Mouse (Mus musculus): Measurements from ENCODE around the gene Lypd8.

The Lypd8 gene

DNA sequence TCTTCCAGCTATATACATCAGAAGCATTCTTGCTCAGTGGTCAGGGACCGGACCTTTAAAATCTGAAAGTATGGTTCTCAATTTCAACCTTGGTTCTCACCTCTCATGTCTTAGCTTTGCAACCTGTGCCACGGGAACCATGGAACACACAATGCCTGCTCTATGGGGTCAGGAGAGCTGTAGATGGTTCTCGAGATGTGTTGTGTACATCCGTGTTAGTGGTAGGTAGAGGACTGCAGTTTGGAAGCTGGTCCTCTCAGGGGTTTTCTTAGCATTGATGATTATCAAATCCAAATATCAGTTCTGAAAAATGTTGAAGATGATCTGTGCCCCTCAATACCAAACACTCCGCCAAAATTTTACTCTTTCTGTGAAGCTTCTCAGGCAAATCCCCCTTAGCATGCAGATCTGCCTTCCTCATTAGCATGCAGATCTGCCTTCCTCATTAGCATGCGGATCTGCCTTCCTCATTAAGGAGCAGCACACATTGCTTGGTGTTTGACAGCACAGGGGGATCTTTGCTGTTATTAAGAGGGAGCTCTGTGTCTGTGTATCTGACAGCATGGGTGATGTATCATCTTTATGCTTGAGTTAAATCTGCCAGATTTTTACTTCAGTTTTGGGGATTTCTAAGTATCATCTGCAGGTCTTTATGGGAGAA lies 21.3 kb downstream of the Lypd8 start:
- DNase-seq (ENCODE audit: low read depth, low spot score): no peak

DNA sequence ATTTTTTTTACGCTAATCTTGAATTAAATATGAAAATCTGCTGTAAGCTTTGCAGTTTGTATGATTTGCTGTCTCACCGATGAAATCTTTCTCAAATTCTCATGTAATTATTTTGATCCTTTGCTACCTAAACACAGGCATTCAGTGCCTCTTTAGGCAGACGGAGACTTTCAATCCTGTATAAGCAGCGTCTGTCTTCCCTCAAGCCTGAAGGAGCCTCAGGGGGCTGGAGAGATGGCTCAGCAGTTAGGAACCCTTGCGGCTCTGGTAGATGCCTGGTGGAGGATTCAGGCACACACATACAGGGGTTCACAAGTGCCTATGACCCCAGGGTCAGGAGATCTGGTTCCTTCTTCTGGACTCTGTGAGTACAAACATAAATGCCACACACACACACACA lies 21.8 kb downstream of the Lypd8 start:
- no peak for DNase-seq (ENCODE audit: low read depth, low spot score)

DNA sequence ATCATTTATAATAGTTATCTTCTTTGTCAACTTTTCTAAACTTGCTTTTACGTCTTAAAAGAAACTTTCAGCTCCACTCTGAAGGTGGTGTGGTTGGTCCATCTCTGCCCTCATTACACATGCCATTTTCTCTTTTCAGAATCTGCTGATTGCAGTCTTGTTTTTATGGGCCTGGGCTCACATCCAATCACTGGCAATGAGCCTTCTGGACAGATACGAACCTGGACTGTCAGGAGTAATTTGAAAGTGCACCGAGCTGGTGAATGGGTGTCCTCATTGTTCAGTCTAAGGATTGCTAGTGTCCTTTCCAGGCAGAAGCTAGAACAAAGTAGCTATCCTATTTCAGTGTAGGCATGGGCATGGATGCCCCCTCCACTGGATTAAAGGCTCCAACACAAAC lies 29.2 kb downstream of the Lypd8 start:
- no peak for DNase-seq (ENCODE audit: low read depth, low spot score)

DNA sequence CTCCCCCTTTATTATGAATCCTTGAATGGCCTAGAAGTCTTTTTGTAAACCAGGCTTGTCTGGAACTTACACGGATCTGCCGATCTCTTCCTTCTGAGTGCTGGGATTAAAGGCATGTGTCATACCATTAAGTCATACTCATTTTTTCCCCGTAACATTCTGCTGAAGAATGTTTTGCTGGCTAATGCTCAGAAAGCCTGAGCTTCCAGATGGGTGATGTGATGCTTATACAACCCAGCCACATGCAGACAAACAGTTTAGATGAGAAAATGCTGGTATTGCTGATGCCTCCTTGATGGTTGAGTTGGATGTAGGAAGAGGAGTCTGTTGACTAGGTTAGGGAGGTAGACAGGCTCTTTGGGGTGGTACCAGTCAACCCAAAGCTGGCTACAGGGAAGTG lies 39.5 kb downstream of the Lypd8 start:
- DNase-seq (ENCODE audit: low read depth, low spot score): no peak

DNA sequence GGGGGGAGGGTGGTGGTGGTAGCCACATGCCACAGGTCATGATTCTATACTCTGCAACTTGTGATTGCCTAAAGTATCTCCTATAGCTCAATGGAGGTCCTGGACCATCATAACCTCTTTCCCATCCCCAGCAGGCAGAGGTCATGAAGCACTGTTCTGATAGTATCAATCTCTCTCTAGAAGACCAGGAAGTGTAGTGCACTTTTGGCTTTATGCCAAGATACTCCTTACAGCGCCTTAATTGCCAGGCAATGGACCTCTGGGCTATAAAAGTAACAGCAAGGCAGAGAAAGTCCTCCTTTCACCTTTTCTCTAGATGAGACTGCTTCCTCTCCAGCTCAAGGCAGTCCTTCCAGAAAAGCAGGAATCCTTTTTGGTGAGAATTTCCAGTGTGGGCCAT lies 42.0 kb downstream of the Lypd8 start, which contains the start of gene 1810065E05Rik:
TSS of gene 1810065E05Rik (plus strand) at position 297 of the 400 bp plus-strand sequence.
- DNase-seq (ENCODE audit: low read depth, low spot score): no peak

DNA sequence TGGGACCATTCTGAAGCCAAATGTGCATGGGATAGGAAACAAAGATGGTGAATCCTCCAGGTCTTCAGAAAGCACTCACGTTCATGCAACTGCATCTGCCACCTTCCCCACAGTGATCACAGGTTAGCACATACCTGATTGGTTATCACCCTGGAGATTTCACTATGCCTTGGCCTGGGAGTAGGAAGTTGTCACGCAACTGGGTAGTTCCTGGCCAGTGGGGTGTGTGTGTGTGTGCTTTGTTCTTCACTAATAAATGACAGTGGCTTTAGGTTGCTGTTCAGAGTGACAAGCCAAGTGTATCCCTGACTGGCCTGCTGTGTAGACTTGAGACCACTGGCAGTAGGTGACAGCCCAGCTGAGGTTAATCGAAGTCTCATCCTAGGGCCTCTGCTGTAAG lies 53.4 kb downstream of the Lypd8 start, which contains the start of gene Gm12253:
TSS of gene Gm12253 (plus strand) at position 301 of the 400 bp plus-strand sequence.
- no peak for DNase-seq (ENCODE audit: low read depth, low spot score)

DNA sequence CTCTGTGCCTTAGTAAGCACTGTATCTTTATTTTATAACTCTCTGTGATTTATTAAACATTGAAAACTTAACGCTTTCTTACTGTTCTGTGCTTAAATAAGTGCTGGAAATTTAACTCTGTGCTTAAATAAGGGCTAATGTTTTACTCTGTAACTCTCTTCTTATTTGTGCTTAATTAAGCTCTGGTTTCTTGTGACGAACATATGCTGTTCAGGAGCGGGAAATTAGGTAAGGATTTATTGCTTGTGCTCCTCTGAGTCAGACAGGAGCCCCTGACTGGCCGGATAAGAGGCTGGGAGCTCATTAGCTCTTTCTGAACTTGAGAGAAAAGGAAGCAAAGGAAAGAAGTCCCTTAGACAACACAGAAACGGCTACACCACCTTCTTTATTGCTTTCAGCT lies 59.0 kb downstream of the Lypd8 start:
- no peak for DNase-seq (ENCODE audit: low read depth, low spot score)

All from ZHBTc4 (cell line).